Mouse (Mus musculus) layer of hippocampus, adult 2 months (tissue): ENCODE results near the gene Olfr490. TPM values are rescaled to one million over a fixed set of nuclear protein-coding genes. Genes with fewer than 3 reads are reported as not detected.

Experiments
- DNase-seq, 2 experiments: peaks; one replicate each; pipeline ENCODE4 v3.0.0; 2022; ENCODE audit warnings: low spot score in 2 of 2
- H3K27ac ChIP-seq: fragments of 200-600 bp; 2 replicates; pipeline ENCODE4 v1.8.1; 2022
- H3K4me3 ChIP-seq: fragments of 200-600 bp; 2 replicates; pipeline ENCODE4 v1.8.1; 2022; ENCODE audit warnings: mild to moderate bottlenecking
- CTCF ChIP-seq: fragments of 200-600 bp; conservative IDR thresholded peaks from 2 replicates; pipeline ENCODE4 v1.8.1; 2022; ENCODE audit warnings: antibody characterized with exemption, mild to moderate bottlenecking, moderate library complexity
- long read RNA-seq, 2 experiments: library from polyadenylated mRNA; stranded (forward); transcript quantifications; one replicate each; pipeline ENCODE4 v2.0.0; 2021; ENCODE audit warnings: borderline mapping rate in 2 of 2
- total RNA-seq, 2 experiments: library from RNA; stranded (reverse); gene quantifications; 2 replicates each; pipeline ENCODE4 v1.2.3; 2021

Olfr490 gene
- not detected for total RNA-seq
- long read RNA-seq, experiment 1 = 0 reads
- long read RNA-seq, experiment 2 = 0 reads

- no peak for TF ChIP-seq CTCF
- Histone ChIP-seq H3K27ac (no peak within 1 kb of the TSS), H3K4me3 (no peak within 1 kb of the TSS)
- no peak for DNase-seq
Measured at GRCm38 (mm10) chr7:108288834-108289233, at the start of gene Olfr490. Gene Olfr490, minus strand, starts transcription at chr7:108288934.

GRCm38 (mm10) chr7:108323574-108323973 lies 34.8 kb upstream of the Olfr490 start, which contains the start of gene Olfr492:
Gene Olfr492, minus strand, starts transcription at chr7:108323674.
- H3K27ac ChIP-seq = no peak within 1 kb of the TSS
- no peak within 1 kb of the TSS for H3K4me3 ChIP-seq
- TF ChIP-seq CTCF = no peak

GRCm38 (mm10) chr7:108313151-108313550 lies 24.4 kb upstream of the Olfr490 start, which contains the start of gene Olfr491:
Gene Olfr491, plus strand, starts transcription at chr7:108313451.
- DNase-seq = no peak
- Histone ChIP-seq H3K27ac (no peak within 1 kb of the TSS), H3K4me3 (no peak within 1 kb of the TSS)
- TF ChIP-seq CTCF = no peak

More at GRCm38 (mm10) chr7:108323574-108323973, 34.8 kb upstream of the Olfr490 start, which contains the start of gene Olfr492:
- no peak for DNase-seq

GRCm38 (mm10) chr7:108258247-108258646 lies 30.5 kb downstream of the Olfr490 start, which contains the start of gene Olfr488:
Gene Olfr488, minus strand, starts transcription at chr7:108258347.
- DNase-seq = no peak
- H3K4me3 ChIP-seq = no peak within 1 kb of the TSS
- TF ChIP-seq CTCF = no peak

More at GRCm38 (mm10) chr7:108258247-108258646, 30.5 kb downstream of the Olfr490 start, which contains the start of gene Olfr488:
- H3K27ac ChIP-seq = no peak within 1 kb of the TSS

Other genes starting within 250 kb of the Olfr490 start
- not detected for gene Olfr479, start 238.2 kb downstream of the Olfr490 start, total RNA-seq
- gene Olfr480, start 221.6 kb downstream of the Olfr490 start, total RNA-seq = not detected
- gene Olfr481, start 209.1 kb downstream of the Olfr490 start, total RNA-seq = not detected
- 1 to 10 TPM; 2.2 TPM for gene Olfr482, start 191.3 kb downstream of the Olfr490 start, total RNA-seq
- gene Olfr483, start 188.1 kb downstream of the Olfr490 start, total RNA-seq = not detected
- gene Olfr484, start 161.5 kb downstream of the Olfr490 start, total RNA-seq = not detected
- gene Olfr485, start 129.1 kb downstream of the Olfr490 start, total RNA-seq = not detected
- not detected for gene Olfr486, start 116.2 kb downstream of the Olfr490 start, total RNA-seq
- not detected for gene Olfr487, start 74.3 kb downstream of the Olfr490 start, total RNA-seq
- gene Olfr488, start 30.6 kb downstream of the Olfr490 start, total RNA-seq = not detected
- not detected for gene Olfr491, start 24.5 kb upstream of the Olfr490 start, total RNA-seq
- not detected for gene Olfr492, start 34.7 kb upstream of the Olfr490 start, total RNA-seq
- not detected for gene Olfr493, start 58.0 kb upstream of the Olfr490 start, total RNA-seq
- gene Olfr494, start 76.4 kb upstream of the Olfr490 start, total RNA-seq = not detected
- gene Olfr495, start 104.2 kb upstream of the Olfr490 start, total RNA-seq = not detected
- not detected for gene Olfr497, start 131.5 kb upstream of the Olfr490 start, total RNA-seq
- gene Olfr498, start 176.4 kb upstream of the Olfr490 start, total RNA-seq = not detected
- not detected for gene Olfr502, start 236.1 kb upstream of the Olfr490 start, total RNA-seq